Mouse (Mus musculus): ENCODE measurements around the gene Pde4d.

Pde4d gene

DNA sequence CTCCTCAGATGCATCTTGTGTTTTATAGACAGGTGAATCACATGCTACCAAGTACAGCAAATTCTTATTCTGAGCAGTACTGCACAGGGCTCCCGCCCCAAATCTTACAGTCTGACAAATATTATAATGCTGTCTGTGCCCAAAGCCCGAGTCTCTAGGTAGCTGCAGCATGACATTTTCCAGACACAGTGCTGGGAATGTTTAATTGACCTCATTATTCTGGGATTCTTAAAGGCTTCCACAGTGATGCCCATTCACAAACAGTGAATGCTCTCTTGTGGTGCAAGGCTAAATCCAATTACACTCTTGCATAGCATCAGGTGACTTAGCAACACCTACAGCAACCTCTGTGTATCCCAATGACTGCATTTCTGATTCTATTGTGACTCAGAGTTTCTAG lies 549.0 kb downstream of the Pde4d start:
- intact Hi-C loops (cut with DNase I) = no loop called here

DNA sequence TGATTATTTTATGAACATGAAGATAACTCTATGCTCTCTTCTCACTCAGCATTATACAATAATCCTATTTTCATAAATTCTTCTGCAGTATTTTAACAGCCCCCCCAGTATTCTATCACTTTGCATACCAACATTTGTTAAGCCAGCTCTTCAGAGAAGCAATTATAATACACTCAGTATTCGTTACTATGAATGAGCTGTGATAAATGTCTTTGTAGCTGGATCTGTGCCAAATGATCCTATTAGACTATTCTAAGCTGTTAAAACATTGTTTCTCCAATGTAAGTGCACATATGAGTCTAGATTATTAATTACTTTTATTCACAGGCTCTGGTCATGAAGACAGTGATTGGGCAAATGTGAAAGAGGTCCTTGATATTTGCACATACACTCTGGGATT lies 575.0 kb downstream of the Pde4d start:
- intact Hi-C loops (cut with DNase I) = no loop called here

DNA sequence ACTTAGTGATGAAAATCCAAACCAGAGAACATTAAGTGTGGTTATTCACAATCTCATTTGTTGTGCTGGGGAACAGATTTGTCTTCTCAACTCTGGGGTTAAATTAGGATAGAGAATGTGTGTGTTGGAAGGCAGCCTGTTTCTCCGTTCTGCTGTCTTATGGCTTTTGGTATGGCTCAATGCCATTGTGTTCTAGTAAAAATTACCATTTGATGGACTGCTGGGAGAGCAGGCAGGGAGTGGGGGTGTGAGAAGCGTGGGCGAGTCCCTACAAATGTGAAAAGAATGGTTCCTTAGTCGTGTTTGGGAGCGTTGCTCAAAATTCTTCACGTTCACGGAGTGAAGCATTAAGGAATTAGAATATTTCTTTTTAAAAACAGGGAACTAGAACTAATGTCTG lies 597.4 kb downstream of the Pde4d start:
- intact Hi-C loops (cut with DNase I) = no loop called here

DNA sequence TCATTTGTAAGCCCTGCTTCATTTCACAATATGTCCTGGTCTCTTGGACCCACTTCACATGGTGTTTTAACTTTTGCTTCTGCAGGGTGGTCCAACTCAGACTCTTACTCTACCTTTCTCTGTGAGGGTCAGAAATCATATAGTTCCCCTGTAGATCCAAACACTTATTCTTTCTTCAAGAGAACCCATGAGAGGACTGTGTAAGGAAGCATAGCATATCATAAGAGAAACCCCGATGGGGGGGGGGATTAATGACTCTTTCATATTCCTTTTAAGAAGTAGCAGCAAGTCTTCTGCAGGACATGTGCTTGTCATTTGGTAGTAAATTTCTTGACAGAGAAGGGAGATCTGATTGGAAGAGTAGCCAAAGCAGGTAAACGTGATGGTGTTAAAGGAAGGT lies 603.1 kb downstream of the Pde4d start:
- intact Hi-C loops (cut with DNase I) = no loop called here

DNA sequence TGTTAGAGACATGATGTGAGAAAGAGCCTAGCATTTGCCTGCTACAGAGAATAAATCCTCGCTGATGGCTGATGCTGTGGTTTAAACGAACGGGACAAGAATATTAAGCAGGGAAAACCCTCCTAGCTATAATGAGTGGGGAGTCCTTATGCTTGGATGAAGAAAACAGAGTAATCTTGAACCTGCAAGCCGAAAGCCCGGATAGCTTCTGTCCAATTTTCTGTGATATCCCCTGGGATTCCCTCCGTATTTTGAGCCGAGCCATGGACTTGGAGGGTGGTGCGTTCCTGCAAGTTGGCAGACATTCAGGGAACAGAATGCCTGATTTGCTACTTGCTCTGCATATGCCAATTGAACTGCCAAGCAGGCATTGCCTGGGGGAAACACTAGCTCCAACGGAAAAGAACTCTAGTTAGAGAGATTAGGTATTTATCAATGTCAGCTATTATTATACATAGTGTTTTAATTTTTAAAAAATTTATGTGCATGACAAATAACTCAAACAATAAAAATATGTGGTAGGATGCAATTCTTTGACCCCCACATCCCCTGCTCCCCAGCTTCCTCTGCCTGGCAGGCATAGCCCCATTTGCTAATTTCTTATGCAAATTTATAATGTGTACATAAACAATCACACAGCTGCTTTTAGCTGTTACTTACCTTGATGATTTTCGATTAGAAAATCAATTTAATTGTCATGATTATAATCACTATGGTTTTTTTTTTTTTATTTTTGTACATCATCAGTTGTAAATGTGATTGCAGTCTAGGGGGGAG lies 603.7 kb downstream of the Pde4d start:
- intact Hi-C loops (cut with DNase I) = no loop called here

DNA sequence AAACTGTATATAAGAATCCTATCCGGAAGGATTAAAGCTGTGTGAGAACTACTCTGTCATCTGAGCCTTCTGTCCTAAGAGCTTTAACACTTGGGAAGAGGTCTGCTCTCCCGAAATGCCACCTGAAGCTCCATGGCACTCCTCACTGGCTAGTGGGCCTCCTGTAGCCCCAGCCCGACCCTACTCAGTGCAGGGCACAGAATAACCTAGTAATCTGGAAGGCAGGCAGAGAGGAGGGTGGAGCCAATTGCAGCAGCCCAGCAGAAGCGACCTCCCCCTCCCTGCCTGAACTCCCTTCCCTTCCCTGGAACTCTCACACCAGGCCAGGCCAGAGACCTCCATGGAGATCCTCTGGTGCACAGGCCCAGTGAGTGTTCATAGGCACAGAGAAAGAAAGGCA lies 608.3 kb downstream of the Pde4d start:
- intact Hi-C loops (cut with DNase I) = no loop called here

DNA sequence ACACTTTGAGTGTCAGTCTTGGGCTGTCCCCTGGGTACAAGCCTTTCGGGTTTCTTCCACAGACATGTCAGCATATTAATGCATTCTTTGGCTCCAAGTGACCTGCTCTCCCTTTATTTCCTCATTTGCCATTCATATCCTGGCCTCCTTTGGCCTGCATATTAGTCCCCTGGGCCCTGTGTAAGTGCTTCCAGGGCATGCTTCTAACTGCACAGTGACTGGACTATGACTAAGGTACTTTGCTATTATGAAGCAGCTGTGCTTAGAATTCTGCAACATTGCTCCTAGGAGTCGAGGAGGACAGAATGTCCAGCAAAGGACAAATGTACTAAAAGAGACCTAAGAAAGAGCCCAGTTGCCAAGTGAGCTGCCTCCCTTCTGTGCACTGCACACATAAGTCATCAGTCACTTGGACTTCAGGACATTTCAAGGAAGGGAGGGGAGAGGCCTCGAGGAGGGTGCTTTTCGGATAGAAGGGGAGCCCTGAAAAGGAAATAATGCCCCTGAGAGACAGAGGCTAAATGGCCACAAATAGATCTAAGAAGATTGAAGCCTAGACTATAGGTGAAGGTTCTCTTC lies 616.9 kb downstream of the Pde4d start:
- intact Hi-C loops (cut with DNase I) = no loop called here

DNA sequence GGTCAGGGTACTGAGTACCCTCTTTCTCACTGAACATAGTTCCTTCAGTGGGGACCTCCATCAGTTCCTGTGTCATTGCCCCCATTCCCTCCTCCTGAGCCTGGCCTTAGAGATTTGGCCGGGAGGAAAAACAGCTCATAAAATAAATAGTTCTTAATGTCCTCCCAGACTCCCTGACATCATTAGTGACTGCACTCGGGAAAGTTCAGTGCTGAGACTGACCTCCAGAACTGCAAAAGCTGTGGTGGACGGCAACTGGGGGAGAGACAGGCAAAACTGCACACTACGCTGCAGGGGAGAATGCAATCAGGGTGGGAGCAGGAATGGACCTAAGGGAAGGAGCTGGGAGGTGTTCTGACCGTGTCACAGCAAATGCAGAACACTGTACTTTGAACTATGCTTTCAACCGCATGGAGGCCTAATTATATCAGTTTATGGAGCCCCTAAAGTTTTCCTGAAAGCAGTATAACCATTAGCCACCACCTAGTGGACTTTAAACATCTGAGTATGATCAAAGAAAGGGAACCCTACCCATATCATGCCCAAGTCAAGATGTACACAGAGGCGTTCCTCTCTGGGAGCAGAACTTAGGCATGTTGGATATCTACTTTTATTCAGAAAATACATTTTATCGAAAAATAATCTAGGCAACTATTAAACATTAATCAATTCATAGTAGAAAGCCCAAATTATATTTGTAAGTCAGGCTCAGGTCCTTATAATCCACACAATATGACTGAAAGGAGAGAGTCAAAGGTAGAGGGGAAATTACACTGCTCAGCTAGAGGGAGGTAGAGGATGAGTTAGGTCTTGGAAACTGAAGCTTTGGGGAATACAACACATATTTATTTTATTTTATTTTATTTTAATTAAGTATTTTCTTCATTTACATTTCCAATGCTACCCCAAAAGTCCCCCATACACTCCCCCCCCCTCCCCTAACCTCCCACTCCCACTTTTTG lies 618.8 kb downstream of the Pde4d start:
- intact Hi-C loops (cut with DNase I) = no loop called here

DNA sequence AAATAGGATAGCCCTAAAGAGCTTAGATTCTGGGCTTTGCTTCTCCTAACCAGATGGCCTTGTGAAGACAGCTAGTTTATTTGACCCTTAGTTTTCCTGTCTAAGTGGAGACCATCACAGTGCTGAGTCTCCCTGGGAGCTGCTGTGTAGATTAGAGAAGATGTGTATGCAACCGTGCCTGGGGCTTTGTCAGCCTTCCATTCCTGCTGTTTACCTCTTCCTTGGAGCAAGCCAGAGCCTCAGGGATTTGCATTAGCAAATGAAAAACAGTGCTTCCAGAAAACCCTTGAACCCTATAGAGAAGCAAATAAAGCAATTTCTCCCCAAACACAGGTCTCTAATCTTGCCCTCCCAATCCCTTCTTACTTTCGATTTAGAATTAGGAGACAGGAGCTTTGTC lies 623.6 kb downstream of the Pde4d start:
- intact Hi-C loops (cut with DNase I) = no loop called here

DNA sequence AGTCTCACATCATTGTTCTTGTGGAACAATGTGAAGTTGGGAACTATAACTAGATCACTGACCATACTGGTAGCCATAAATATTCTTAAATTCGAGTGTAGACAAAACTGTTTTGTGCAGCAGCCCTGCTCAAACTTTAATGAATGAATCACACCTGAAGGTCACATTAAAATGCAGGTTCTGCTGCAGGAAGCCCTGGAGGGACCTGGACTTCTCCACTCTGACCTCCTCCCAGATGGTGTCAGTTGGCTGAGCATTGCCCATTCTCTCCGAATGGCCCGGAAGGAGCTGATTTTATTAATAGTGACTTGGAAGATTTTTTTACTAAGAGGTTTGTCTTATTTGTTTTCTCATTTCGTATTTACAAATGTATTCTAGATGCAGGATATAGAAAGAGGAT lies 624.3 kb downstream of the Pde4d start:
- intact Hi-C loops (cut with DNase I) = no loop called here

DNA sequence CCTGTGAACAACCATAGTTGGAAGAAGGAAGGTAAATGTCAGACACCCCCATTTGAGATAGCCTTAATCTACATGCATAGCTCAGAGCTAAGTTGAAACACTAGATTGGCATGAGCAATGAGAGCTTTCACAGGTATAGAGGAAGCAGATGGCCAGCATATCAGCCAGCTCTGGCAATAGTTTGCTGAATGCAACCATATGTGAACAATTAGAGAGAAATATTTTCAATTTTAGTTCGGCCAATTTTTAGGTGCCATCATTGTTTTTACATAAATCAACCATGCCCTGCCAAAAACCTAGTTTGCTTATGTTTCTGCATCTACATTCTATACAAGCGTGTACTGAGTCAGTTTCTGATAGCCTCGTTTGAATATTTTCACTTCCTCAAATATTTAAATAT lies 642.9 kb downstream of the Pde4d start:
- intact Hi-C loops (cut with DNase I) = no loop called here

DNA sequence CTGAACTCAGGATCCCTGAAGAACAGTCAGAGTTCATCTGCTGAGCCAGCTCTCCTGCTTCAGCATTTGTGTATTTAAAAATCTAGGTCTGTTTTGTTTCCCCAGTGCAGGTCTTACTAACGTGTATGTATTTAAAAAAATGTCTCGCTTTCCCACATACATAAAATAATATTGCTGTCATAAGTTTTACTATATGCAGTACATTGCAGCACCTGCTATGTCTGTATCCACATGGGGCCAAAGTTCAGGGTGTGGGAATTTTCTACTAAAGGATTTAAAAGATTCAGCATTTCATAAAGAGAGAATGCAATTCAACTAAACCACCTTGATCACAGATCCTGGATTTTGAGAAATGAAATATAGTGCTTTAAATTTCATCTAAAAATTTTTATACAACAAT lies 646.9 kb downstream of the Pde4d start:
- intact Hi-C loops (cut with DNase I) = no loop called here

DNA sequence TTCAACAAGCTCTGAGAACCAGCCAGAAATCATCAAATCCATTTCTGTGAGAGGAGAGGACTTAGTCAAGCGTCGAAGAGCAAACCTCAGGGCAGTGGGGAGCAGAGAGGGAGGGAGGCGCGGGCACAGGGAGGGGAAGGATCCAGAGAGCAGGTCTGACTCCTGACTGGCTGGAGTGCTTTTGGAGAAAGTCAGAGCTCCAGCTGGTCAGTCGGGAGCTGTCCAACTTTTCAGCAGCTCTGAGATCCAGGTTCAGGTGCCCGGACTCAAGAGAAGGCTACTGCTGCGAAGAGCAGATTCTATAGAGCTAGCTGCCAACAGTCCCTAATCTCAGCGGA lies 666.2 kb downstream of the Pde4d start:
- intact Hi-C loops (cut with DNase I) = no loop called here

DNA sequence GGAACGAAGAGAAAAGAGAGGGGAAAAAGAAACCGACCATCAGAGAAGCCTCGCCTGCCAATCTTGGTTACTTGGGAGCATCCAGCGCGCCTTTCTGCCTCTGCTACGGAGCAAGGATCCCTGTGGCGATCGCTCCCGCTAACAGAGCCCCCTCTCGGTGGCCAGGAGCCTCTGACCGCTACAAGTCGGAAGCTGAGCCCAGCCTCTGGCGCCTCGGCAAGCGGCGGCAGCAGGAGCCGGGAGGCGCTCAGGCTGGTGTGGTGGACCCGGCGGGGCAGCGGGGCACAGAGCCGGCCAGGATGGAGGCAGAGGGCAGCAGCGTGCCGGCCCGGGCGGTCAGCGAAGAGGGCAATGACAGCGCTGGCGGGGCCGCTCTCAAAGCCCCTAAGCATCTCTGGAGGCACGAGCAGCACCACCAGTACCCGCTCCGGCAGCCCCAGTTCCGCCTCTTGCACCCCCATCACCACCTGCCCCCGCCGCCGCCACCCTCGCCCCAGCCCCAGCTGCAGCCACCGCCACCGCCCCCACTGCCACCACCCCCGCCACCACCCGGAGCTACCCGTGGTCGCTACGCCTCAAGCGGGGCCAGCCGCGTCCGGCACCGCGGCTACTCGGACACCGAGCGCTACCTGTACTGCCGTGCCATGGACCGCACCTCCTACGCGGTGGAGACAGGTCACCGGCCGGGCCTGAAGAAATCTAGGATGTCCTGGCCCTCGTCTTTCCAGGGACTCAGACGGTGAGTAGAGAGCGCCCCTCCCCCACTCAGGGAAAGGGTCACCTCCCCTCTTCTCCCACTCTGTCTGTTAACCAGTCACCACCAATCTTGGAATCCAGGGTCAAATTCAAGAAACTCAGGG lies 666.8 kb downstream of the Pde4d start:
- intact Hi-C loops (cut with DNase I) = no loop called here

DNA sequence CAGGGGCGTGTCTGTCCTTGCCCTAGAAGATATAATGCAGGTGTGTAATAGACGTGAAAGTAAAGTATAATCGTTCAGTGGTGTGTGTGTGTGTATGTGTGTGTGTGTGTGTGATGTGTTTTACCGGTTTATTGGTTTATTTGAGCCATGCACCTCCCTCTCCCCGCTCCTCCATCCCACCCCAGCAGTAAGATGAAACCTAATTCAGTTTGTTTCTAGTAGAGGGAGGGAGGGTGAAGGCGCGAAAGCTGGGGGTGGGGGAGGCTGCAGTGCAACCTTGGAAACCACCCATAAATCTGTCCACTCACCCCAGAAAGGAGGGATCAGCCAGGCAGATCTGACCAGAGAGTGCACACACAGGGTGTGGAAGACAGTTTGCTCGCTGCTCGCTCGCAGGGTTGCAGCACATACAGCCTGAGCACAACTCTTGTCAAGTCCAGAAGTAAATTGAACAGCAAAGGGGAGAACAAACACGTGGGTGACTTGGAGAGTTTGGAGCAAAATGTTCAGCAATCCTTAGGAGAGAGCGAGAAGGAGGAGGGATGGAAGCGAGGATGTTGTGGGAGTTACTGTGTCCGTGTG lies 667.6 kb downstream of the Pde4d start:
- intact Hi-C loops (cut with DNase I) = no loop called here

DNA sequence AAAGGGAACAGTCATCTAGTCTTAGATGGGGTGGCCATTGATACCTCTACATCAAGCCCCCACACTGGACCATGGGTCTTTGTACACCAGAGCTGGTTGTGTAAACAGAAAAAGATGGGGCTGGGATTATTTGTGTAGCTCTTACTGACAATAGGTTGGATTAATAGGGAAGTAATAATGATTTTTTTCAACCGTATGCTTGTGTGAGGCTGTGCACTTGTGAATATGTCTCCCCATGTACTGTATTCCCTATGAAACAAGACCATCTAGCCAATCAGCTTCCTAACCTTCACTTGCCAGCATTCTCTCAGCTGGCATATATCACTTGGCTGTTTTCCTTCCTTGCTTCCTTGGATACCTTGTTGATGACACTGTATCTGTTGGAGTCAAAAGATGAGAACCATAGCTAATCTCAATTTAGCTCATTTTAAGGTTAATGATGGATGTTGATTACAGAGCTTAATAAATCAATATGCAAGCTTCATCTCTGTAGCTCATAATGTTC lies 668.6 kb downstream of the Pde4d start:
- intact Hi-C loops (cut with DNase I) = no loop called here

DNA sequence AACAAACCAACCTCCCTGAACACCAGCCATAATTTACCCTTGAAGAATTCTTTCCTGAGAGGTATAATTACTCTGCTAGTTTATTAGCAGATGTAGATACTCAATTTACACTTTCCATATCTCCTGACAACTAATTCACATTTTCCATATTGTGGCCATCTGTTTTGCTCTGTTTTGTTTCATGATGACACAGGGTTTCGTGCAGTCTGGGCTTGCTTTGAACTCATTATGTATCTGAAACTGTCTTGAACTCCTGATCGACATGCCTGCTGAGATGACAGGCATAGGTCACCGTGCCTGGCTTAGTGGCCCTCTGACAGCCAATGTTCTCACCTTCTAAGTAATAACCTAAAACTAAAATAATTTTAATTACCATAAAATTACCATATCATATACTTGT lies 672.1 kb downstream of the Pde4d start:
- intact Hi-C loops (cut with DNase I) = no loop called here

DNA sequence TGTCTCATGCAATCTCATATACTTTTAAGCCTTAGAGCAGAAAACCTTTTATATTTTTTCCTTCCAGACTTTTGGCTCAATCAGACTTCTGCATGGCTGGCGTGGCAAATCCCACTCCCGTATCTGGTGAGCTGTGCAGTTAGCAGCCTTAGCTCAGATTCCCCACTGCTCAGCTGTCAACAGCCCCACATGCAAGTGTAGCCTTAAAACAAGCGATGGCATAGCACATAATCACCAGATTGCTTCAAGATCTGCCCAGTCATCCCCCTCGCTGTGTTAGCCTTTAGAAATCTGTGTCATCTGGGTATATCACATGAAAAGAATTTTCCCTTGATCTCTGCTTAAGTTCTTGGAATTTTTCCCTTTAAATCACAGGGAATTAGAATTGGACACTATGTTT lies 686.7 kb downstream of the Pde4d start:
- intact Hi-C loops (cut with DNase I) = no loop called here

DNA sequence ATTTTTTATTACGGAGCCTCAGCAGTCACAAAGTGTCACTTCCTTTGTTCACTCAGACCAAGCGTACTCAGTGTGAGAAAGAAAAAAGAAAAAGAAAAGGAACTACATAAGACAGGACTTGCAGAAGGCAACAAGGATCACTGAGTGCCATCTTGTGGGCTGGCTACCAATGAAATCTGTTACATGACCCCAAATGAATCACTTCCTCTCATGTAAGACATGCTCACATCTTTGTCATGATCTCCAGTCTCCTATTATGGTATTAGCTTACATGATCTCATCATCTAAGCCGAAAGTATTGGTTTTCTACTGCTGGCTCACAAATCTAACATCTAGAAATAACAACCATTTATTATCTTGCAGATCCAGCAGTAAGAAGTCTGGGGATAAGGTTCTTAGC lies 709.0 kb downstream of the Pde4d start:
- intact Hi-C loops (cut with DNase I) = no loop called here

DNA sequence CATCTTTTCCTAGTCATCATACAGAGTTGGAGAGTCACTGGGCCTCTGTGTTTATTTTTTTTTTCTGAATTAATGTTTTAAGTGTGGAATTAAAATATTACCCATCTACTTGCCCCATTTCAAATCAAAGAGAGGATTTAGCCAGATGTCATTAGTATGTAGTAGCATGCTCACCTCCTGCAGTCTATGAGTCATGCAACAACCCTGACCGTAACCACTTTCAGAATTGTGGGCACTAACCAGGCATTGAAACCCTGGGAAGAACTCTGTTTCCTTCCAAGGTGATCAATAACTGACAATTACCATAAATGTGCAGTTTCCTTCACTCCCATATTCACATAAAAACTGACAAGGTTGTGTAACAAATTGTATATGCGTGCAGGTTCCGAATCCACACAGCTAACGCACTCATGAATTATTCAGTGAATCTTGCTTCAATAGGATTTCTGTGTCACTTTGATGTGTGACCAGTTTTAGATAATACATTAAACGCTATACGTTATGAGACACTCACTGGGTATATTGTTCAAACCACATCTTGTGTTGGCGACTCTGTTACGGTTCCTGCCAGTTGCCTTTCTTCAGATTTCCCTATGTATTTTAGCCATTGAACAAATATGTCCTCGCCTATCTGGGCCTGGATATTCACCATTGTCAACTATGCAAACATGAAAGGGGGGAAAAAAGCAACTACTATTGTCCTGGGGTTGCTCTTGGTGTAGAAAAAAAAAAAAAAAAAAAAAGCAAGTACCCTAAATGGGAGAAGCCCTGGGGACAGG lies 719.0 kb downstream of the Pde4d start:
- intact Hi-C loops (cut with DNase I) = no loop called here
